Mouse (Mus musculus): ENCODE measurements around the gene Slc4a1ap.

- TF ChIP-seq POLR2A (IDR thresholded peaks at IDR 0.05; ENCODE audit: insufficient read depth, low read depth, low read length): no peak
- no peak for TF ChIP-seq CTCF (IDR thresholded peaks at IDR 0.05; ENCODE audit: insufficient read depth, low read depth, low read length)
Observed at GRCm38 (mm10) chr5:31487889-31488288, 38.9 kb upstream of the Slc4a1ap start.
